Mouse (Mus musculus): ENCODE data around the gene Olfr718-ps1.
"Not testable (repeated sequence)": the region's sequence is repeated elsewhere in the genome, so short reads cannot be mapped to it uniquely, and the experiment has no call there.

Gene Olfr718-ps1

DNA sequence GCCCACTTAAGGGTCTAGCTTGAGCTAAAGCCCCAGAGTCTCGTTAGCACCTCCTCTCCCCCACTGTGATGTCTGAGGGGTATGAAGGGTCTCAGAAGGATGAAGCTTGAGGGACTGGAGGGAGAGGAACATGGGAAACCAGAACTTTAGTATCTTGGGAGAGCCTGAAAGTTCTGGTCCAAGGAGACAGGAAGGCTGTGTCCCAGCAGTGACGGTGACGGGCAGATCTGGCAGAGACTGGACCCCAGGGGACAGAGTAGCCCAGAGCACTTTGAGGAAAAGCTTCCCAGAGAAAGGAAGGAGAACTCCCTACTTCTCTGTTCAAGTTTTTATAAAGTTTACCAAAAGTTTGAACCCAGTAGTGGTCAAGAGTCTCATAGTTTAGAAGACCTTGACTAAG, at the start of gene Olfr718-ps1:
TSS of gene Olfr718-ps1 (minus strand) at position 101 of the 400 bp plus-strand sequence.
- no peak for DNase-seq (ENCODE audit: low spot score)

DNA sequence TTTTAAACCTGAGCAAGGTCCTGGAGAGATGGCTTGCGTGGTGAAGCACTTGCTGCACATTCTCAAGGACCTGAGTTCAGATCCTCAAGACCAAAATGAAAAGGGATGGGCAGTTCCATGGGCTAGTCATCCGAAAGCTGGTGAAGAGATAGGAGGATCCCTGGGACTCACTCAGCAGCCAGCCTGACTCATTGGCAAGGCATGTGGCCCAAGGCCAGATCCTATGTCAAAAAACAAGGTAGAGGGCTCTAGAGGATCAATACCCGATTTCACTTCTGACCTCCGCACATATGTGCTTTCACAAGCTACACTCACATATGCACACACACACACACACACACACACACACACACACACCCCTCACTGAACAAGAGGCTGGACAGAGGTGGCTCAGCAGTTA, 49.1 kb upstream of the Olfr718-ps1 start:
- no peak for DNase-seq (ENCODE audit: low spot score)

DNA sequence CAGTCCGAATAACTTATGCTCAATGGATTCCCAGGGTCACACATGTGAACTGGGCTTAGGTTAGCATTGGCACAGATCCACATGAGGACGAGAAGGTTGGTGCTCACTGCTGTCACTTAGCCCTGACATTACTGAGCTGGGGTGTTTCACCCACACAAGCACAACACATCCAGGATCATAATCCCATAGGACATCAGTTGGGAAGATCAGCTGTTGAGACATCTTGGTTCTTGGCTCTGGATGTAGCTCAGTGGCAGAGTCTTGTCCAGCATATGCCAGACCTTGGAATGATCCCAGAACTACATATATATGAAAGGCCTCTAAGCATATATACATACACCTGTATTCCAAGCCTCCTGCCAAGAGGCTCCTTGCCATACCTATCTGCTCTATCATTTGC, 47.8 kb upstream of the Olfr718-ps1 start:
- DNase-seq (ENCODE audit: low spot score), result no peak

DNA sequence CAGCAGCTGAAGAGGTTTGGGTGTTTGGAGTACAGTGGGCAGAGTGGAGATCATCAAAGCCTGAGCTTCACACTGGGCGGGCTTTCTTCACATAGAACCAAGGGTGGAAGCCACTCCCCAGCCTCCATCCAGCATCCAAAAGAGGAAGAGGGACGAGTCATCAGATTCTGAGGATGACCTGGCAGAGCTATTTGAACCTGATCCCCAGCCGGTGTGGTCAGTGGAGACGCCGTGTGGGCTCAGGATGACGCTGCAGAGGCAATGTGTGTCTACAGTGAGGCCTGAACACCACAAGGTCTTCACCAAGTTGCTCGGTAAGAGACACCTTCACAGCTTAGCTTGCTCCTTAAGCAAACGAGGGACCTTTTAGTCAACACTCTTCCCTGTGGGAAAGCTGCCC, 47.4 kb upstream of the Olfr718-ps1 start:
- DNase-seq (ENCODE audit: low spot score), result not testable (repeated sequence)

DNA sequence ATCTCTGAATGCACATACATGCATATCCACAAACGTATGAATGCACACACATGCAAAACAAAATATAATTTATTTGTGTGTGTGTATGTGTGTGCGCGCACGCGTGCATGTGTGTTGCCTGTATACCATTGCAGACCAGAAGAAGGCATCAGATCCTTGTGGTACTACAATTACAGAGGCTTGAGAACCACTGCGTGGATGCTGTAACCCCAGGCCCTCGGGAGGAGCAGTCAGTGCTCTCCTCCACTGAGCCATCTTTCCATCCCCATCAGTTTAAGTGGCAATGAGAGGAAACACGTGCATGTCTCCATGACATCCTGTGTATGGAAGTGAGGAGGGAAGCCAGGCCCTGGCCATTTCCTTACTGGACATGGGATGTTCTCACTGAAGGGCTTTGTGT, 45.4 kb upstream of the Olfr718-ps1 start:
- no peak for DNase-seq (ENCODE audit: low spot score)

DNA sequence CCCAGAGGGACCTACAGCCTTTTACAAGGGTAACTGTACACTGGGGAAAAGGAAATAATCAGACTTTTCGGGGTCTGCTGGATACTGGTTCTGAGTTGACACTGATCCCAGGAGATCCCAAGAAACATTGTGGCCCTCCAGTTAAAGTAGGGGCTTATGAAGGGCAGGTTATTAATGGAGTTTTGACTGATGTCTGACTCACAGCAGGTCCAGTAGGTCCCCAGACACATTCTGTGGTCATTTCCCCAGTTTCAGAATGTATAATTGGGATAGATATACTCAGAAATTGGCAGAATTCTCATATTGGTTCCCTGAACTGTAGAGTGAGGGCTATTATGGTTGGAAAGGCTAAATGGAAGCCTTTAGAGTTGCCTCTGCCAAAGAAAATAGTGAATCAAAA, 40.6 kb upstream of the Olfr718-ps1 start:
- not testable (repeated sequence) for DNase-seq (ENCODE audit: low spot score)

DNA sequence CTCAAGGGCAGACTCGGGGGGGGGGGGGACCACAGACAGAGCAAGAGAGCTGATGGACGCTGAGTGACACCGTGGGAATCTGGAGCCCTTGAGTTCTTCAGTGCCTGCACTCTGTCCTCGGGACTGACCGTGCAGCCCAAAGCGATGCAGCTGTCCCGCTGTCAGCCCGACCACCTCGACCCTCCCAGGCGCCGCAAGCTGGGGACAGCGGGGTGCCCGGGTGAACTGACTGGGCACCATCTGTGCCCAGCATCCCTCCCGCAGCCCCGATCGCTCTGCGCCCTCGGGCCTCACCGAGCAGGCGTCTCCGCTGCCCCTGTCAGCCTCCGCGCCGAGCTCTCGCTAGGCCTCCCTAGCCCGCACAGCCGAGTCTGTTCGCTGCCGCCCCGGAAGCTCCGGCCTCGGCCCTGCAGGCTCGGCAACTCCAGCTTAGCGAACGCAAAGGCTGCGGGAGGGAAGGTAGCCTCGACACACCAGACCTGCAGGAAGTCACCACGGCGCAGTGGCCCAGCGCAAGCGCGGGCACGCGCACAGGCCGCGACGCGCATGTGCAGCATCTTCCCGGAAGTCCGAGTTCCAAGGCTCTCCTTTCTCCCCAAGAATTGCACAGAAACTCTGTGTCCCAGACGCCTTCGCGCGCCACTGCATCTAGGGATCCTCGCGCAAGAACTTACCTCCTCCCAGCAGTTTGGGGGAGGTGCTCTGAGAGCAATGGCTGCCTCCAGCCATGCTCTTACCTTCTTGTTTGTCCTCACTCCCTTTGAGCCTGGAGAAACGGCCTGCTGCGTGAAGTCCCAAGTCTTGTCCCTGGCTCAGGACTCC, 33.1 kb upstream of the Olfr718-ps1 start, which contains the start of the genes Rbak and Spdye4b:
TSS of gene Rbak (minus strand) at position 521 of the 822 bp plus-strand sequence.
TSS of gene Spdye4b (plus strand) at position 763 of the 822 bp plus-strand sequence.
- peak; percentile 99 for DNase-seq (ENCODE audit: low spot score)

DNA sequence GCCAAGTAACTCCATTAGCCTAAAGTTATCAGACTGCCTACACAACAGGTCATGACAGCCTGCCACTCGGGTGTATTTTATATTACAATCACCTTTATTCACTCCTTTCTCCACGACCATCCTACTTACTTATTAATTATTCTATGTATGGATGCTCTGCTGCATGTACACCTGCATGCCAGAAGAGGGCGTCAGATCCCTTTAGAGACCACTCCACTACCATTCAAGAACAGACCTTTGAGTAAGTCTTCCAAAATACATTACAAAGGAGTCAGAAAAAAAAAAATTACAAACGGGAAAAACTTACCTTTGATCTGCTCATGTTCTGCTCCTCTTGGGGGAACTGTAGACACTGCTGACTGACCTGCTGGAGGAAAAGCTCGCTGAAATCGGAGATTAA, 31.8 kb upstream of the Olfr718-ps1 start:
- DNase-seq (ENCODE audit: low spot score), result peak; percentile 49

DNA sequence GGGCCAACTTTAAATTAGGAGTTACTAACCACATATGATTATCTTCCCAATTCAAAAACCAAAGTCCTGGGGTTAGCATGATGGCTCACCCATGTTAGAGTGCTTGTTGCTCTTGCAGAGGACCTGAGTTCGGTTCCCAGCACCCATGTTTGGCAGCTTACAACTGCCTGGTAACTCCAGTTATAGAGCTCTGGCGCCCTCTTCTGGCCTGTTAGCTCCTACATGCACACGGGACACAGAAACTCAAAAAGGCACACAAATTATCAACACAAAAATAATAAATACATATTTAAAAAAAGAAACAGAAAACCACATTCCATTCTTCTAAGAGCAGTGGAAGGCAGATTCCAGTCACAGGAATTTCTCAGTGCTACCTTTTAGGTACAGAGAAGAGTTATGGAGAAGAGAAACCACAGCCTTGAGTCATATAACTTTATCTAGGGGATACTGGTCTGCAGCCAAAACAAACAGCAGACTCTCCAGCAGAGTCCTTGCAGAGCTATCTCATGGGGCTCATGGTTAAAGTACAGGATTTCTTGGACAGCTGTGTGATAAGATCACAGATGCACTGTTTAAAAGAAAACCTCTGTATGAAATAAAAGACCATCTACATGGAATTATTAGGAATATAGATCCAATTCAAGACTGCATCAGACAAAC, 30.3 kb upstream of the Olfr718-ps1 start:
- DNase-seq (ENCODE audit: low spot score), result no peak

DNA sequence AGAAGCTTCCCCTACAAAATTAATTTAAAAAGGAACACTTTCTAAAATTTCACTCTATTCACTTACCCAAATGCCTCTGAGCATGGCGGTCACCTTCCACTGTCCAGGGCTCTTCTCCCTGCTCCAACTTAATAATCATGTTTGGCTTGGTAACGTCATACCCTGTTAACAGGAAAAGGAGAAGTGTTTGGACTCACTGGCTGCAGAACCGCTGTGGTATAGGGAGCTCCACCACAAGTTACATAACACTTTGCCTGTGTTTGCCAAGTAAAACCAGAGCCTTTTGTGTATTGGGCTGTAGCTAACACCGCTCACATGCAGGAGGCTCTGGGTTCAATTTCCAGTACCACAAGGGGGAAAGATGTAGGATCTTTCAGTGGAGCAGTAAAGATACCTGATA, 28.6 kb upstream of the Olfr718-ps1 start:
- DNase-seq (ENCODE audit: low spot score), result no peak

DNA sequence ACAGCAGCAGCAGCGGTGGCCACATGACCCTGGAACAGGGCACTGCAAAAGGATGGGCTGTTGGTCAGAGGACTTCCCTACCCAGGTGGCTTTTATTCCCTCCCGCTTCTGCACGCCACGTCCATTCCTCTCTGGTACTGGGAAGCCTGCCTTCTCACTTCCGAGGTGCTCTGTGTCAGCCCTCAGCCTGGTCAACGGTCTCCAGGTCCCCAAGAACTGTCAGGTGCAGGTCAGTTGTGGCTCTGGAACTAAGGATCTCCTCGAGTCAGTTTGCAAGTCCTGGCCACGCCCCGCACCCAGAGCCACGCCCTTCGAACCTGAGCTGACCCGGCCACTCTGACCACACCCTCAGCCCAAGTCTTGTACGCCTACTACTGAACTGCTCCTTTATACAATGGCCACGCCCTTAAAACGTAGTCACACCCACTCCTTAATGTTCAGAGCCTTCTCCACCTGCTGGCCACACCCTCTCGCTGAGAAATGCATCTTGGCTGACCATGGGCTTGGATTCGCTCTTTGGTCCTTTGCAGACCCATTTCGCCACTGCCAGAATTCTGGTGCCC, 18.2 kb upstream of the Olfr718-ps1 start:
- no peak for DNase-seq (ENCODE audit: low spot score)

DNA sequence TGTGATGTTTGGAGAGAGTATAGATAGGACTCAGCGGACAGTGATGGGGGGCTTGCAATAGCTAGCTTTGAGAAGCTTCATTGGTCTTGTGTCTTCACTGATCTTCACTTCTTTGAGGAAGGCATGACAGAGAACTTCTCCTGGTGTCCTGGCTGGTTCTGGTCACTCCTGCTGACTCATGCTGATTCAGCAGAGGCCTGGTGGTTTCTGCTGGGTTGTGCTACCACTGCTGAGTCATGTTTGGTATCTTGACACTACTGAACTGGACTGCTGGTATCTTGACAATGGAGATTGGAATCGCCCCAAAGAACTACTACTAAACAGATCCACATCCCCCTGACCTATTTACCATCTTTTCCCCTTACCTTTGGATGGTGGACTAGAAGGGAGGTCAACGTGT, 8.2 kb upstream of the Olfr718-ps1 start:
- no peak for DNase-seq (ENCODE audit: low spot score)

DNA sequence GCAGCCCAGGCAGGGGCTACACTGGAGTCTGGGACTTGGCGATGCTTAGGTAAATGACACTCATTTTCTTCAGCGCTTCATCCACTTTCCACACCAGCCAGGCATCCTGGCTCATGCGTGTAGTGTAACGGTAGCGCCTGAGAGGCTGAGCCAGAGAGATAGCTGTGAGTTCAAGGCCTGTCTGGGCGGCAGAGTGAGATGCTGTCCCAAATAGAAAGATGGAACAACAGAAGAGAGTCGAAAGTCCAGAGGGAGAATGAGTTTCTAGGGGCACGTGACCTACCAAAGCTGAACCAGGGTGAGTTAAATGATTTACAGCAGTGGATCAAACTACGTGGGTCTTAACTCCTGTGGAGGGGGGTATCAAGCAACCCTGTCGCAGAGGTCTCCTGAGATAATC, 6.4 kb upstream of the Olfr718-ps1 start:
- no peak for DNase-seq (ENCODE audit: low spot score)

DNA sequence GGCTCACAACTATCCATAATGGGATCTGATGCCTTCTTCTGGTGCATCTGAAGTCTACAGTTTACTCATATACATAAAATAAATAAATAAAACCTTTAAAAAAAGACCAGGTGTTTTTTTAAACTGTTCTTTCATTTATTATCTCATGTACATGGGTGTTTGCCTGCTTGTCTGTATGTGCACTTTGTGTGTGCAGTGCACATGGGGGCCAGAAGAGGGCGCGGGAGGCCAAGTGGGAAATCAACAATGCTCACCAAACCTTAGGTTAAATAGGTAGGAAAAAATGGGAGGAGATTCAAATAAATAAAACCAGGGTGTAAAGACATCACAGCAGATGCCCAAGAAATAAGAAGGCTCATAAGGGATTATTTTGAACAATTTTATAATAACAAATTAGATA, 2.7 kb upstream of the Olfr718-ps1 start:
- no peak for DNase-seq (ENCODE audit: low spot score)

DNA sequence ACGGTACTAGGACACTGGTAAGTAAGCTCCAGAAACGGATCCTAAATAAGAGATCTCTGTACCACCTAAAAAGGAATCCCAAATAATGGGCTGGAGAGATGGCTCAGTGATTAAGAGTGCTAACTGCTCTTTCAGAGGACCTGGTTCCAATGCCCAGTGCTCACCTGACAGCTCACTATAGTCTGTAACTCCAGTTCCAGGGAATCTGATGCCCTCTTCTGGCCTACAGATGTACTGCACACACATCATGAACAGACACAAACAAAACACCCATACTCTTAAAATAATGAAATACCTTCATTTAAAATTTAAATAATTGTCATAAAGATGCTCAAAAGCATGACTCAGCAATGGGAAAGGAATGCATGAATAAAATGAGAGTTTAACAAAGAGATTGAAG, 2.2 kb upstream of the Olfr718-ps1 start:
- no peak for DNase-seq (ENCODE audit: low spot score)

DNA sequence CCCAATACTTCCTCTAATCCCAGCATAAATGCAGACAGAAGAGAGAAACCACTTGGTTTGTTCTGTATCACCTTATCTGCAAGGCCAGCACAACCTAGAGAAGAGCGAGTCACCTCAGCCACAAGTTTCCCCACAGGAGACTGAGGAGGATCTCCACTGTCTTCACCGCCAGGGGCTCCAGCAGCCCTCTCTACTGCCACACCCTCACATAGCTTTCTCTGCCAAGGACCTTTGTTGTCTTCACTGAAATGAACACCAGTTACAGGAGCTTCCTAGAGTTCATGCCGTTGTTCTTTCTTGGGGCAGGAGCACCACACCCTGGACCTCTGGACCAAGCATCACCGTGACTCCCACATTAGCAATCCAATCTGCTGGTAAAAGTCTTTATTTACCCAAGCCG, 1.3 kb upstream of the Olfr718-ps1 start:
- no peak for DNase-seq (ENCODE audit: low spot score)

DNA sequence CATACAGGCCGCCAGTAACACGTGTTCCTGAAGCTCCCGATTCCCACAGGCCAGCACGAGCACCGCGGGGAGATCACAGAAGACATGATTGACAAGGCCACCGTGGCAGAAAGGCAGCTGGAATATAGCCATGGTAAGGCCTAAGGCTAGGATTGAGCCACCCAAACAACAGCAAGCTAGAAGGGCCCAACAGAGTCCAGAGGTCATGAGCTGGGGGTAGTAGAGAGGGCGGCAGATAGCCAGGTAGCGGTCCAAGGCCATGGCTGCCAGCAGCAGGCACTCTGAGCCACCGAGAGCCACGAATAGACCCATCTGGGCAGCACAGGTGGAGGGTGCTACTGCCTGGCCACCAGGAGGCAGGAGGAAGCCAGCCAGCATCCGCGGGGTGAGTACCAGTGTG, 9.8 kb downstream of the Olfr718-ps1 start:
- no peak for DNase-seq (ENCODE audit: low spot score)

DNA sequence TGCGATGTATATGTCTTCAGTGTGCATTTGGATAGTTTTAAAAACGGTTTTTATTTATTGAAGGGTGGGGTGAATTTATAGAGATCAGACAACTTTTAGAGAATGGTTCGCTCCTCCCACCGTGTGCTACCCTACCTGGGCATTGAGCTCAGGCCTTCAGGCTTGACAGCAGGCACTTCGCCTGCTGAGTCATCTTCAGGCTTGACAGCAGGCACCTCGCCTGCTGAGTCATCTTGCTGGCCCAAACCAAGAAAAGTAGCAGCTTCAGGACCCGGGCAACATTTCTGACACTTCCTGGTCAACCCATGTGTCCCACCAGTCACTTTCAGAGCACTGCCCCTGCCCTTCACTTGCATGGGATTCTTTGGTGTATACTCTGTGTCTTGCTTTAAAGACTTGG, 12.3 kb downstream of the Olfr718-ps1 start:
- DNase-seq (ENCODE audit: low spot score), result no peak

DNA sequence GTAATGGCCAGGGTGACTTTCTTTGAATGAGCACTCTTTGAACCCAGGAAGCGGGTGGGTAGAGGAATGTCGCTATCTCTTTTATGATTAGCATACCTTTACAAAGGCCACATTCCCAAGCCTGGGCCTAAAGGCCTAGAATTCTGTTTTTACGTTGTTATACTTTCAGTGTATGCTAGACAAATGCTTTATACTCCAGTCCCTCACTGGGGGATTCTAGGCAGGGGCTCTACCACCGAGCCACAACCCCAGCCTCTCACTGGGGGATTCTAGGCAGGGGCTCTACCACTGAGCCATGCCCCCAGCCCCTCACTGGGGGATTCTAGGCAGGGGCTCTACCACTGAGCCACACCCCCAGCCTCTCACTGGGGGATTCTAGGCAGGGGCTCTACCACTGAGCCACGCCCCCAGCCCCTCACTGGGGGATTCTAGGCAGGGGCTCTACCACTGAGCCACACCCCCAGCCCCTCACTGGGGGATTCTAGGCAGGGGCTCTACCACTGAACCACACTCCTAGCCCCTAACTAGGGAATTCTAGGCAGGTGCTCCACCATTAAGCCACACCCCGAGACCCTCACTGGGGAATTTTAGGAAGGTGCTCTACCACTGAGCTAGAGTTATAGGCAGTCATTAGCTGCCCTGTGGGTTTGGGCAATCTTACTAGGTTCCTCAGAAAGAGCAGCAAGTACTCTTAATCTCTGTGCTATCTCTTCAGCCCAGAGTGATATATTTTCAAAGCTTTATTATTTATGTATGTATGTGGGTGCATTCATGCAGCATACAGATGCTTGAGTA, 13.0 kb downstream of the Olfr718-ps1 start:
- not testable (repeated sequence) for DNase-seq (ENCODE audit: low spot score)

DNA sequence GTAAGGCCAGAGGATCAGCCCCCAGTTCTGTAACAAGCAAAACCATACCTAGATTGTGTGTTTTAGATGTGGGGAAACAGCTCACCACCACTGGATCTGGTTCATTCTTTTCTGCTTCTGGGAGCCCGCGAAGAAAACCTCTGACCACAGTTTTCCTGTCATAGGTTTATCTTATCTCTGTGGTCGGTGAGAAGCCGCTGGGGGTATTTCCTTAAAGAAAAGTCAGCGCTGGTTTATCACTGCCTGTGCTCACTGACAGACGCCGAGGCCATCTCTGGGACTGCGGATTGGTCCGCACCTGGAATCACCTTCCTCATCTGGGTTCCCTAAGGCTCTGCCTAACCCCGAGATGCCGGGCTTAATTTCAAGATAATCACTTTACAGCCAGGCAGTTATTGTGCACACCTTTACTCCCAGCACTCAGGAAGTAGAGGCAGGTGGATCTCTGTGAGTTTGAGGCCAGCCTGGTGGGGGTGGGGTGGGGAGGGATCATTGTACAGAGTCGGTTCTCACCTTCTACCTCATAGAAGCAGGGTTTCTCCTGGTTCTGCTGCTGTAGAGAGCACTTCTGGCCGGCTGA, 14.4 kb downstream of the Olfr718-ps1 start:
- DNase-seq (ENCODE audit: low spot score), result no peak

DNA sequence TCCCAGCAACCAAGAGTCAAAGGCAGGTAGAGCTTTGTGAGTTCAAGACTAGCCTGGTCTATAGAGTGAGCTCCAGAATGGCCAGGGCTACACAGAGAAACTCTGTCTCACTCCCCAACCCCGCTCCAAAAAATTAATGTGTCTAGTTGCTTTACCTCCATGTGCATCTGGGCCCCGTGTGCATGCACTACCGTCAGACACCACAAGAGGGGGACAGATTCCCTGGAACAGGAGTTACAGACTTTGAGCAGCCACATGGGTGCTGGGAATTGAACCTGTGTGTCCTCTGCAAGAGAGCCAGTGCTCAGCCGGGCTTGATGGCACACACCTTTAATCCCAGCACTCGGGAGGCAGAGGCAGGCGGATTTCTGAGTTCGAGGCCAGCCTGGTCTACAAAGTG, 17.0 kb downstream of the Olfr718-ps1 start:
- peak; percentile 22 for DNase-seq (ENCODE audit: low spot score)

DNA sequence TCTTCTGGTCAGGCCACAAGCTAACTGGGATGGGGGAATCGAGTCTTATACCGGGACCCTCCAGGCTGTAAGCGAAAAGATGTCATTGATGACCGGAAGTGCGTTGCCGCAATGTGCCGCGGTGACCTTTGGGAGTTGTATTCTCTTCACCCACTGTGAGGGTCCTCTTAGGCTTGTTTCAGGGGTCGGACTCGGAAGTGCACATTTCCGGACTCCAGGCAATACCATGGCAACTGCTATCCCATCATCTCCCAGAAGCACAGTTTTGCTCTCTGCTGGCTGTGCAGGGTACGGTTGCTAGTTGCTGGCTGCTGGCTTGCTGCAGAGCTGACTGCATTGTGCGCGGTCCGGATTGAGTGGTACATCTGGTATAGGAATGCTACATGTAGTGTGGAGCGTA, 18.3 kb downstream of the Olfr718-ps1 start:
- no peak for DNase-seq (ENCODE audit: low spot score)
